ENCODE assay signal across 8 mouse cellular contexts in genomic region chr5:64075506-64075905, GRCm38 (mm10). TPM values are rescaled to one million over a fixed set of nuclear protein-coding genes. Genes with fewer than 3 reads are reported as not detected.
DNase-seq lines count a peak whose midpoint lies in the region; ATAC-seq and TF ChIP-seq lines count a peak whose summit lies in the region.
"Had no signal": no experiment of that assay in that cellular context is flagged by ENCODE, and none has a peak within 500 bp of the region (broad histone marks: within the 10 kb centered on the region; RNA-seq: fewer than 3 reads in every experiment).

No protein-coding gene starts in this region.

- H3K27ac ChIP-seq in hindbrain, postnatal 0 days = no peak overlapping the region
- no peak overlapping the region for H3K27ac ChIP-seq in hindbrain, embryonic 10.5 days
- H3K27ac ChIP-seq: neural tube, embryonic 13.5 days had no signal

- TF ChIP-seq CTCF in hindbrain, postnatal 0 days (IDR thresholded peaks at IDR 0.05; ENCODE audit: low read depth) = peak; percentile 25; the same call in 1 of the 2 replicates

- H3K27me3 ChIP-seq in hindbrain, postnatal 0 days (ENCODE audit: insufficient read depth, low read length) = no peaks in the 10 kb centered on the region
- H3K27me3 ChIP-seq in hindbrain, embryonic 10.5 days (ENCODE audit: insufficient read depth, poor library complexity, severe bottlenecking) = no peaks in the 10 kb centered on the region
- H3K27me3 ChIP-seq: neural tube, embryonic 13.5 days had no signal

- H3K4me3 ChIP-seq in hindbrain, postnatal 0 days (ENCODE audit: low read length) = no peak overlapping the region
- H3K4me3 ChIP-seq in hindbrain, embryonic 10.5 days = no peak overlapping the region
- H3K4me3 ChIP-seq: neural tube, embryonic 13.5 days had no signal

- no peaks in the 10 kb centered on the region for H3K9me3 ChIP-seq in hindbrain, postnatal 0 days (ENCODE audit: low read length)
- H3K9me3 ChIP-seq in hindbrain, embryonic 10.5 days = no peaks in the 10 kb centered on the region
- H3K9me3 ChIP-seq: neural tube, embryonic 13.5 days had no signal

- ATAC-seq in hindbrain, postnatal 0 days = no peak

- no peaks in the 10 kb centered on the region for H3K36me3 ChIP-seq in hindbrain, postnatal 0 days (ENCODE audit: insufficient read depth, low read length)
- no peaks in the 10 kb centered on the region for H3K36me3 ChIP-seq in hindbrain, embryonic 10.5 days
- H3K36me3 ChIP-seq: neural tube, embryonic 13.5 days had no signal

- 57% methylated on average over 3 of the region's 3 CpGs for WGBS in hindbrain, postnatal 0 days
- 54% methylated on average over 3 of the region's 3 CpGs for WGBS in hindbrain, embryonic 10.5 days

- no peak overlapping the region for H3K9ac ChIP-seq in hindbrain, postnatal 0 days (replicated peaks; ENCODE audit: low read length)
- H3K9ac ChIP-seq: neural tube, embryonic 13.5 days had no signal

- DNase-seq in hindbrain, postnatal 0 days (ENCODE audit: low spot score) = peak; percentile 48
- no peak for DNase-seq in hindbrain, embryonic 10.5 days (ENCODE audit: low spot score)
- peak; percentile 42 for DNase-seq in urinary bladder, postnatal 14 days (ENCODE audit: low spot score)
- DNase-seq in urinary bladder, postnatal 36 days (ENCODE audit: low spot score in 2 of 2) = no peak
- DNase-seq in induced T-regulatory cell, adult 2 months (ENCODE audit: low read depth) = peak; percentile 57
- DNase-seq in Muller cell, postnatal 12 days (ENCODE audit: inconsistent ontology term) = no peak
- no peak for DNase-seq in gastrocnemius, adult 18-20 months (ENCODE audit: low spot score)

- H3K4me1 ChIP-seq in hindbrain, postnatal 0 days (ENCODE audit: insufficient read depth, low read length) = no peaks in the 10 kb centered on the region
- H3K4me1 ChIP-seq in hindbrain, embryonic 10.5 days (replicated peaks) = no peaks in the 10 kb centered on the region
- H3K4me1 ChIP-seq: neural tube, embryonic 13.5 days had no signal

- H3K4me2 ChIP-seq in hindbrain, postnatal 0 days (ENCODE audit: low read depth, low read length) = no peak overlapping the region
- H3K4me2 ChIP-seq: neural tube, embryonic 13.5 days had no signal

RNA-seq across cellular contexts. Expression of gene Pgm2, which starts 17.2 kb away (rescaled TPM):
- 8.6 and 11.4 TPM in 2 replicates for total RNA-seq in hindbrain, postnatal 0 days (2014; rRNA removed)
- polyA plus RNA-seq in hindbrain, postnatal 0 days (2015; fragmentation: Nextera tagmentation; extraction: Ambion mirVana) = 14.8 and 17.5 TPM in 2 replicates
- 22.6 and 26.0 TPM in 2 replicates for polyA plus RNA-seq in hindbrain, embryonic 10.5 days (2016; fragmentation: Nextera tagmentation; extraction: Ambion mirVana)
- total RNA-seq in gastrocnemius, adult 18-20 months (2021) = 1 to 10 TPM; 1.5 to 2.3 TPM

Comparison
In these comparisons a context has a peak if more than half of its experiments do, and no peak if none do; other contexts are left out.
1. DNase-seq: peak in hindbrain, postnatal 0 days (single experiment), urinary bladder, postnatal 14 days (single experiment) and induced T-regulatory cell, adult 2 months (single experiment); none in hindbrain, embryonic 10.5 days (single experiment), urinary bladder, postnatal 36 days (0 of 2), Muller cell, postnatal 12 days (single experiment) and gastrocnemius, adult 18-20 months (single experiment).